Mouse (Mus musculus) limb, embryonic 11.5 days (tissue): ENCODE measurements around the gene Dlg2. TPM values are rescaled to one million over a fixed set of nuclear protein-coding genes. Genes with fewer than 3 reads are reported as not detected.

Experiments
- ATAC-seq: fragments of 200-750 bp; cut with Nextera tagmentation; 2 replicates; pipeline ENCODE4 v1.8.0; 2017; ENCODE audit warnings: low read depth; ENCODE audit not compliant: insufficient number of reproducible peaks, low FRiP score, low TSS enrichment
- DNase-seq: peaks from one replicate; pipeline ENCODE4 v3.0.0-alpha.2; 2015; ENCODE audit warnings: low spot score
- H3K27ac ChIP-seq: fragments of 300-500 bp; sonication (generic); replicated peaks from 2 replicates; pipeline ENCODE4 v1.5.1; 2014; ENCODE audit warnings: low read depth, mild to moderate bottlenecking, low read length
- H3K27me3 ChIP-seq: fragments of 300-500 bp; sonication (generic); 2 replicates; pipeline ENCODE4 v1.6.1; 2014; ENCODE audit warnings: mild to moderate bottlenecking, low read length, mixed read lengths; ENCODE audit not compliant: control insufficient read depth, insufficient read depth
- H3K36me3 ChIP-seq: fragments of 300-500 bp; sonication (generic); 2 replicates; pipeline ENCODE4 v1.6.1; 2014; ENCODE audit warnings: mild to moderate bottlenecking, low read length, moderate library complexity, mixed read lengths; ENCODE audit not compliant: control insufficient read depth, insufficient read depth
- H3K4me1 ChIP-seq: fragments of 300-500 bp; sonication (generic); 2 replicates; pipeline ENCODE4 v1.6.1; 2014; ENCODE audit warnings: low read length, mixed read lengths; ENCODE audit not compliant: control insufficient read depth, insufficient read depth
- H3K4me2 ChIP-seq: fragments of 300-500 bp; sonication (generic); 2 replicates; pipeline ENCODE4 v1.6.1; 2014; ENCODE audit warnings: low read depth, mild to moderate bottlenecking, moderate library complexity; ENCODE audit not compliant: severe bottlenecking
- H3K4me3 ChIP-seq: fragments of 300-500 bp; sonication (generic); 2 replicates; pipeline ENCODE4 v1.5.1; 2014; ENCODE audit warnings: low read depth, low read length
- H3K9ac ChIP-seq: fragments of 300-500 bp; sonication (generic); 2 replicates; pipeline ENCODE4 v1.6.1; 2014; ENCODE audit warnings: mild to moderate bottlenecking, low read length
- H3K9me3 ChIP-seq: fragments of 300-500 bp; sonication (generic); 2 replicates; pipeline ENCODE4 v1.6.1; 2016; ENCODE audit warnings: low read length; ENCODE audit not compliant: control insufficient read depth
- WGBS: fragments of 180-500 bp; shearing (Covaris S2); extraction: QIAGEN DNeasy Blood & Tissue Kit; methylation state at CpG from one replicate; pipeline ENCODE4 v1.1.7; 2014; 5-methylcytosine and 5-hydroxymethylcytosine counted together
- polyA plus RNA-seq: library from polyadenylated mRNA; unstranded; fragments of >200 nt; fragmentation: Nextera tagmentation; extraction: Ambion mirVana; gene quantifications from 2 replicates; pipeline ENCODE4 v1.2.1, GENCODE M21; 2014

Gene Dlg2
- polyA plus RNA-seq, 1 experiment from 2014 or later = 1.3 TPM

DNA sequence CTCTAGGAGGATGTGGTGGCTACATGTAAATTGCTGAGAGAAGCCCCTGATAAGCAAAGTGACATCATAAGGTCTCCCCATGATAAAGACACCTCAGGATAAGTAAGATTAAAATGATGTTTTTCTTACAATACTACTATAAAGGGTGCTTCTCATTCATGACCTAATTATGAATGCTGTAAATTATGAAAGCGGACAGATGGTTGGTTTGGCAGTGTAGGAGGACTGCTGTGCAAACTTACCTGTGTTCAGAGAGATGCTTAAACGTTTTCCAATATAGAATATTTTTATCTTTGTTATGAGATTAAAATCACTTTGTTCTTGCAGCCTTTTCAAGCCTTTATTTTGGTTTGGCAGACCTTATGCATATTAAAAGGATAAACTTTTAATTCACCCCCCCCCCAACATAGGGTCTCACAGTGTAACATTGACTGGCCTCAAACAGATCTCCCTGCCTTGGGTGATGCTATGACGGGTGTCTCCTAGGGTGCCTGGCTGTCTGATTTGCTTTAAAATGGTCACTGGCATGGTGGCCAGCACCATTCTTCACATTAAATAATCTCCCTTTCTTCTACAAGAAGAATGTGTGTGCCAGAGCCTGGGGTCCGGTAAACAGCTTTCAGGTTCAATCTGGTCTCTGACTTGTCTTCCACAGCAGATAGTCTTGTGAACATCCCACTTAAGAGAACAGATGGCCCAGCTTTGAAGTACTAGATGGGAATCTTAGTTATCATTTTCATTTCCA lies 1529.4 kb downstream of the Dlg2 start:
- no peaks in the 10 kb centered on the region for H3K36me3 ChIP-seq
- ATAC-seq = no peak
- H3K9ac ChIP-seq = no peak overlapping the region
- no peaks in the 10 kb centered on the region for H3K4me1 ChIP-seq
- no peak overlapping the region for H3K27ac ChIP-seq
- DNase-seq = no peak
- H3K27me3 ChIP-seq = no peaks in the 10 kb centered on the region
- H3K9me3 ChIP-seq = no peaks in the 10 kb centered on the region
- H3K4me3 ChIP-seq = no peak overlapping the region
- 81% methylated on average over 4 of the region's 4 CpGs for WGBS
- H3K4me2 ChIP-seq = no peak overlapping the region

DNA sequence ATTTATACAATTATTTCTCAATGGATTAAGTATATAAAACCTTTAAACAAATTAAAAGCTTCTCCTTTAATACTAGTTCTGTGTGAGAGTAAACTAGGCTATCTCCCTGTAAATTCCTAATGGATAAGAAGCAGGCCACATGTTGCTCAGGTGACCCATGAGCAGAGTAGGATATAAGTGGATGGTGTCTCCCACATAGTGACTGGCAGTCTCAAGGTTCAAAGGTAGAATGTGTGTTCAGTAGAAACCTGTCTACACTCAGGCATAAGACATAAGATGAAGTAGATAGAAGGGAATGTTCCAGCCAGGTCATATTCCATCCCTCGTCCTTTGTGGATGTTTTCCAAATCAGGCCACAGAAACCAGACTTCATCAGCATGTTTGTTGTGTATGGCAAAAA lies 1532.2 kb downstream of the Dlg2 start:
- ATAC-seq (no peak), DNase-seq (no peak)
- H3K36me3 ChIP-seq = no peaks in the 10 kb centered on the region
- H3K27ac ChIP-seq = no peak overlapping the region
- WGBS = 83% methylated on average over 1 of the region's 1 CpGs
- H3K27me3 ChIP-seq = no peaks in the 10 kb centered on the region
- H3K4me2 ChIP-seq = no peak overlapping the region
- H3K9me3 ChIP-seq = no peaks in the 10 kb centered on the region
- H3K4me3 ChIP-seq = no peak overlapping the region
- H3K9ac ChIP-seq = no peak overlapping the region
- H3K4me1 ChIP-seq = no peaks in the 10 kb centered on the region

GRCm38 (mm10) chr7:92024928-92025327 lies 1548.5 kb downstream of the Dlg2 start:
- H3K36me3 ChIP-seq = no peaks in the 10 kb centered on the region
- 81% methylated on average over 1 of the region's 1 CpGs for WGBS
- DNase-seq (no peak), ATAC-seq (no peak)
- no peak overlapping the region for H3K9ac ChIP-seq
- H3K27me3 ChIP-seq = no peaks in the 10 kb centered on the region
- no peak overlapping the region for H3K4me3 ChIP-seq
- H3K4me2 ChIP-seq = no peak overlapping the region
- no peaks in the 10 kb centered on the region for H3K9me3 ChIP-seq
- H3K27ac ChIP-seq = no peak overlapping the region
- no peaks in the 10 kb centered on the region for H3K4me1 ChIP-seq

GRCm38 (mm10) chr7:92025465-92026056 lies 1549.1 kb downstream of the Dlg2 start:
- Histone ChIP-seq H3K27ac (no peak overlapping the region), H3K9ac (no peak overlapping the region), H3K4me2 (no peak overlapping the region), H3K27me3 (no peaks in the 10 kb centered on the region), H3K4me1 (no peaks in the 10 kb centered on the region), H3K4me3 (no peak overlapping the region), H3K9me3 (no peaks in the 10 kb centered on the region), H3K36me3 (no peaks in the 10 kb centered on the region)
- DNase-seq (no peak), ATAC-seq (no peak)
- WGBS = 89% methylated on average over 2 of the region's 2 CpGs

DNA sequence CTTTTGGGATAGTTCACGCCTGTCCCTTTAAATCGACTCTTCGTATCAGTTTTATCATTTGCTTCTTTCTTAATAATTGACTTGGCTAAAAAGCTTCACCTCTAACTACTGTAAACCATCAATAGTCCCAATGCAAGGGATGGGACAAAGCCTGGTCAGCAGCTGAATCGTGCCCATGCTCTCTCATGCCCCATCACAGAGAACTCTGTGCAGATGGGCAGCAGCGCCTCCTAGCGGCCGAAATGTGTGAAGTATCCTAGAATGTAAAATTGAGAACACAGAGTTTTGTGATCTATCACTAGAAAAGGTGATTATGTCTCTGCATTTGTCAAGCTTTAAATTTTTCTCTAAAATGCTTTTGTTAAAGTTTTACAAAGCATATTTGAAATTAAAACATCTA lies 1550.6 kb downstream of the Dlg2 start:
- Histone ChIP-seq H3K4me1 (no peaks in the 10 kb centered on the region), H3K27me3 (no peaks in the 10 kb centered on the region), H3K27ac (no peak overlapping the region), H3K36me3 (no peaks in the 10 kb centered on the region), H3K9ac (no peak overlapping the region), H3K9me3 (no peaks in the 10 kb centered on the region), H3K4me2 (no peak overlapping the region), H3K4me3 (no peak overlapping the region)
- ATAC-seq (no peak; the same call in 1 of the 2 replicates), DNase-seq (peak; percentile 84)
- WGBS = 41% methylated on average over 7 of the region's 7 CpGs

DNA sequence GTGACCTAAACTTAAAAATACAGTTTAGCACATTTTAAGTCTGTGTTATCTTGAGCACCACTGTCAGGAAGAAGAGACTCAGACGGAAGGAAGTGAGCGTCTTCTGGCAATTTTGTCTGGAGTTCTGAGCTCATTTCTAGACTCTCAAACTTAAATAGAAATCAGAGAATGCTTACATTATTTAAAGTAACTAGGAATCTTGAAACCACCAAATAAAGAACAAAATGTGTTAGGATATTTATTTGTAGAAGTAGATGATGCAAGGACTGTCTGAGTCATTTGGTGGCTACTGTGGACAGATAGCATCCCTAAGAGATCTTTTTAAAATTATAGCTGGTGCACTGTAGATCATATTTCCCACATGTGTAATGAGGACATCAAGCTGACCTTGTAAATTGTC lies 1557.8 kb downstream of the Dlg2 start:
- Histone ChIP-seq H3K9ac (no peak overlapping the region), H3K9me3 (no peaks in the 10 kb centered on the region), H3K27me3 (no peaks in the 10 kb centered on the region), H3K27ac (no peak overlapping the region), H3K36me3 (no peaks in the 10 kb centered on the region), H3K4me2 (no peak overlapping the region), H3K4me1 (no peaks in the 10 kb centered on the region), H3K4me3 (no peak overlapping the region)
- no peak for ATAC-seq
- 93% methylated on average over 2 of the region's 2 CpGs for WGBS
- DNase-seq = no peak

- ATAC-seq = no peak
- no peak overlapping the region for H3K27ac ChIP-seq
Observed at GRCm38 (mm10) chr7:92040187-92040586, 1563.7 kb downstream of the Dlg2 start.

GRCm38 (mm10) chr7:92040785-92041411 lies 1564.4 kb downstream of the Dlg2 start:
- H3K4me1 ChIP-seq = no peaks in the 10 kb centered on the region

More at GRCm38 (mm10) chr7:92040187-92040586, 1563.7 kb downstream of the Dlg2 start:
- H3K4me2 ChIP-seq = no peak overlapping the region
- no peaks in the 10 kb centered on the region for H3K9me3 ChIP-seq
- H3K27me3 ChIP-seq = no peaks in the 10 kb centered on the region
- H3K4me3 ChIP-seq = no peak overlapping the region
- no peak for DNase-seq
- no peaks in the 10 kb centered on the region for H3K4me1 ChIP-seq
- H3K9ac ChIP-seq = no peak overlapping the region
- H3K36me3 ChIP-seq = no peaks in the 10 kb centered on the region

More at GRCm38 (mm10) chr7:92040785-92041411, 1564.4 kb downstream of the Dlg2 start:
- no peaks in the 10 kb centered on the region for H3K36me3 ChIP-seq
- no peaks in the 10 kb centered on the region for H3K27me3 ChIP-seq
- DNase-seq (no peak), ATAC-seq (no peak)
- H3K27ac ChIP-seq = no peak overlapping the region
- H3K4me3 ChIP-seq = no peak overlapping the region
- H3K9me3 ChIP-seq = no peaks in the 10 kb centered on the region
- no peak overlapping the region for H3K4me2 ChIP-seq
- H3K9ac ChIP-seq = no peak overlapping the region
- 80% methylated on average over 2 of the region's 2 CpGs for WGBS
